Mouse (Mus musculus): ENCODE results near the gene Fmr1nb.
"Not testable (repeated sequence)": the region's sequence is repeated elsewhere in the genome, so short reads cannot be mapped to it uniquely, and the experiment has no call there.

Gene Fmr1nb

DNA sequence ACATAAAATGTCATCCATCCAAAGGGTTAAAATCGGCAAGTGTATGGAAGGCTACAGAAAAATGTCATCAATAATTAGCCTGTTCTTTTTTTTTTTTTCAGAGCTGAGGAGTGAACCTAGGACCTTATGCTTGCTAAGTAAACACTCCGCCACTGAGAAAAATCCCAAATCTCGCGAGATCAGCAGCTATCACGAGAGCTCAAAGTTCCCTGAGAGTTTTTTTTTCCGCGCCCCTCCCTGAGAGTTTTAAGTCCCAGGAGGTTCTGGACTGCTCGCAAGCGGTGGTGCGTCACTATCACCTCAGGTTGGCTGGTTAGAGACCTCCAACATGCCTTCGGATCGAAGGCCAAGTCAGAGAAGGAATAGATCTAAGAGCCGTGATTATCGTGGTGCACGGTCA, at the start of gene Fmr1nb:
TSS of gene Fmr1nb (plus strand) at position 234 of the 400 bp plus-strand sequence.
- no peak for DNase-seq

DNA sequence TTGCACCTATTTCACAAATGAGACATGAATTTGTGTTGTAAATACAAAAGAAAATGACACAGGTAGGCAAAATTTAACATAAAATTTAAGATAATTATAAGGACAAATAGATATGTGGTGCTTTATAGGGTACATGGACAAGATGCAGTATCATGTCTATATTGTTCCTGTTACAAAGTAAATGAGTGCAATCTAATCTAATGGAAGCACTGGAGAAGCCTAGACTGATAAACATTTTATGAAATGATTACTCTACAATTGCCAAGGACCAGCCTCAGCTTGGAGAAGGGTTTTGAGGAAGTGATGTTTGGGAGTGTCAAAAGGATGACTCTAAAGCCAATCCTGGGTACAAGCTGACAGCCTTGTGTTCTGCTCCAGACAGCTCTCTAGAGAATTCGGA, 24.7 kb upstream of the Fmr1nb start:
- DNase-seq, result no peak

DNA sequence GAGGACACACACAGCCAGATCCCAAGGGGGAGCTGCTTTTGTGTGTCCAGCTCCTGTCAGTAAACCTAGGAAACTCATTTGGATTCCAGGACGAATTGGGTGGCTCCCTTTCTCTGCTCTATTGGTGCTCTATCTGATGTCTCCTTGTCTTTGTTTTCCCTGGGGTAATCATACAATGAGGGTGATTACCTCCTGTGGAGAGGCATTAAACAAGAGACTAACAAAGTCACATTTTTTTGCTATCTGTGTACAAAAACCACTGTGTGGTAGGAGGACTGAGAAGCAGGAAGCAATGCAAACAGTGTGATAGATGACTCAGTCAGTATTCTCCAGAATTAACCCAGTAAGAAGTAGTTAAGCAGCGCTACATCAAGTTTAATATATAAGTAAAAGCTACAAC, 21.6 kb upstream of the Fmr1nb start:
- DNase-seq, result no peak

DNA sequence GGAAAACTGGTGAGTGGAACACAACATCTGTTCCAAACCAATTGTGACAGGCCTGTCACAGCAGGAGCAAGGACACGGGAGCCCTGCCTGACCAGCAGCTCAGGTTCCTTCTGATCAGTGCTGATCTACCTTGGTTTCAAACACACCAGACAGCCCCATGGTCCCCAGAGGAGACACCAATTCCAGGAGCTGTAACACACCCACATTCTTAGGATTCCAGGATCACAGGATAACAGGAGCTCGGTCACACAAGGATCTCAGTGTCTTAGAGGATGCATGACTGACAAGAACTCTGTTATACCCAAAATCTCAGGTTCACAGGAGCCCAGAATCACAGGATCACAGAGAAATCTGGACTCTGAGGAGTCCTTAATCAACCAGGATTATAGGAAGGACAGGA, 58.8 kb downstream of the Fmr1nb start:
- not testable (repeated sequence) for DNase-seq

DNA sequence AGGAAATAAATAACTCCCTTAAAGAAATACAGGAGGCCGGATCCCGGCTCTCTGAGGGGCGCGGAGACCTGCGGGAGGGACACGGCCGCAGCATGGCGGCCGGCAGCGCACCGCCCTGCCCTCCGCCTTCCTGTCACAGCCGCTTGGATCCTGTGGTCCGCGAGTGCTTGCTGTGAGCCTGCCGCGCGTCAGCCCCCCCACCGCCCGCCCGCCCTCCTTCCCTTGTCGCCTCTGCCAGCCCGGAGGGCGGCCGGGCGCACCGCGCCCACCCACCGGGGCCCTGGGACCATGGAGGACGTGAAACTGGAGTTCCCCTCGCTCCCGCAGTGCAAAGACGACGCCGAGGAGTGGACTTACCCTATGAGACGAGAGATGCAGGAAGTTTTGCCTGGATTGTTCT, 59.4 kb downstream of the Fmr1nb start, which contains the start of gene Gm14698:
TSS of gene Gm14698 (plus strand) at position 35 of the 400 bp plus-strand sequence.
- DNase-seq, result not testable (repeated sequence)

DNA sequence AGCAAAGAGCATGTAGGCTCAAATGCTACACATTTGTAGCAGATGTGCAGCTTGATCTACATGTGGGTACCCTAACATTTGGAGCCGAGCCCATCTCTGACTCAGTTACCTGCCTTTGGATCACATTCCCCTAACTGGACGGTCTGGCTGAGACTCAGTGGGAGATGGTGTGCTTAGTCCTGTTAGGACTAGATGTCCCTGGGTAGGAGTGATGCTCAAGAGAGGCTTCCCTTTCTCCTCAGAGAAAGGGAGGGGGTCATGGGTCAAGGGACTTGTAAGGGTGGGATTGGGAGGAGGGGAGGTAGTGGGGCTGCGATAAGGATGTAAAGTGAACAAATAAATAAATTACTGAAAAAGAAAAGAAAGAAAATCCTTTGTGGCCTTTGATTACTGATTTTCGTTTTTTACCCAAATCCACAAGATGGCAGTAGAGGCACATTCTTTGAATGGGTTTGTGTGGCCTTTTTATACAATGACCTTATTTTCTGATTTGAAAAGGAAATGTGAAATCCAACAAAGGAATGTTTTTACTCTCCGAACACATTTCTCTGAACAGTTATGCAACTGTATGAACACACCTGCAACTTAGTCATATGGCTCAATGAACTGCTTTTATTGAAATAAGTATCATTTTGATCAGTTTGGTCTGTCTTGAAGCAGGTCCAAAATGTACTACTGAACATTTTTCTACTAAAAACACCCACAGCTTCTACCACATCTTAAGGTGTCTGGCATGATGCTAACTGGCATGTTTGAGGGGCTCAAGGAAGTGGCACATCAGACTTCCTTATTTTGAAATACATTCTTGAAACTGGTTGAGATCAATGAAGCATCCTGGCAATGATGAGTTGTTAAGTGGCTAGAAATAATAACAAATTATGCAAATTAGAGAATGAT, 78.2 kb downstream of the Fmr1nb start:
- DNase-seq, result peak; percentile 2

Data from cerebellum, adult 8-10 months (tissue).